Mouse (Mus musculus): ENCODE results near the gene Mapk7. TPM values are rescaled to one million over a fixed set of nuclear protein-coding genes. Genes with fewer than 3 reads are reported as not detected.

Mapk7 gene
- polyA plus RNA-seq, 1 experiment from 2014 or later = 93.4 TPM

DNA sequence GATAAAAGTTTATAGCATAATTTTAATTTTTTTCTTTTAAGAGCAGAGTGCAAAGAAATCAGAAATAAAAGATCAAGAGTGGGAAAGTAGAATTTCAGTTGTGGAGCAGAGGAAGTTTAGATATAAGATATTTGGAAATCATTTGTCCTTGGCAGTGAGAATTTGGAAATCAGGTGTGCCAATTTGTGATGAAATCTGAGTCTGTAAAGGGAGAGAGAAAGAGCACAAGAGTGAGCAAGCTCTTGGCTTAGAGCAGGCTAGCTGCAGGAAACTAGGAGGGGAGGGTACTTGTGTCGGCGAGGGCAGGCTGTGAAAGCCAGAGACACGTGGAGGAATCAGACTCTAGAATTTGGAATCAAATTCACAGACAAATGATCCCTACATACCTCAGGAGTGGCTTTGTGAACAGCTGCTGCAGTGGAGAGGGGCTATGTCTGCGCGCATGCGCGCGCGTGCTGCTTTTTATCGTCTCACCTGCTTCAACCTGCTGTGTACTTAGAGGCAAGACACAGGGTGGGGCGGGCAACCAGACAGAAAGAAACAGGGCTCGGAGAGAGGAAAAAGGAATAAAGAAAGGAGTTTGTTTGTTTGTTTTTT is 17.3 kb downstream of the Mapk7 start:
- peak overlapping the region; percentile 7; the same call in 1 of the 2 replicates for H3K4me3 ChIP-seq (replicated peaks)
- H3K9ac ChIP-seq = no peak overlapping the region
- no peaks in the 10 kb centered on the region for H3K36me3 ChIP-seq (replicated peaks)
- peaks cover 15% of the 10 kb centered on the region for H3K4me1 ChIP-seq
- WGBS = 53% methylated on average over 12 of the region's 12 CpGs
- no peaks in the 10 kb centered on the region for H3K9me3 ChIP-seq
- ATAC-seq (ENCODE audit: low FRiP score) = no peak
- H3K4me2 ChIP-seq = peak overlapping the region; percentile 43
- H3K27me3 ChIP-seq = peaks cover 9% of the 10 kb centered on the region; the same call in 1 of the 2 replicates
- H3K27ac ChIP-seq = no peak overlapping the region

DNA sequence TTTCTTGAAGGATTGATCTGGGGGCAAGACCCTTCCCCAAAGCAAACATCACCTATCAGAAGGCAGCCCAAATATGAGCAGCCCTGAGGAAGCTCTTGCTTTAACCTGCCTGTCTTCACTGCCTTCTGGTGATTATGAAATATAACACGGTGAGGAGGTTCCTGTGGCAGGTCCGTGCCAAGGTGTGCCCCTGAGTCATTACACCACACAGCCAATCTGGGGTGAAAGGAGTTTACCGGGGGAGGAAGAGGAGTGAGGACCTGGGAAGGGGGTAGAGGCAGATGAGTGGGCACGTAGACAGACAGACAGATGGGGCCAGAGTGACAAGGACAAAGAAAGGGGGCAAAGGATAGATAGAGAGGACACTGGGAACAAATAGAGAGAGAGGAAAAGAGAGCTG is 20.6 kb downstream of the Mapk7 start:
- Histone ChIP-seq H3K4me3 (replicated peaks) (no peak overlapping the region), H3K36me3 (replicated peaks) (no peaks in the 10 kb centered on the region), H3K9me3 (no peaks in the 10 kb centered on the region), H3K27me3 (0 out of 2 replicates have a peak, but pooled peaks cover 4% of the 10 kb centered on the region), H3K27ac (no peak overlapping the region), H3K9ac (no peak overlapping the region), H3K4me1 (peaks cover 15% of the 10 kb centered on the region), H3K4me2 (no peak overlapping the region)
- whole genome bisulfite sequencing = 82% methylated on average over 4 of the region's 4 CpGs
- ATAC-seq (ENCODE audit: low FRiP score) = no peak

DNA sequence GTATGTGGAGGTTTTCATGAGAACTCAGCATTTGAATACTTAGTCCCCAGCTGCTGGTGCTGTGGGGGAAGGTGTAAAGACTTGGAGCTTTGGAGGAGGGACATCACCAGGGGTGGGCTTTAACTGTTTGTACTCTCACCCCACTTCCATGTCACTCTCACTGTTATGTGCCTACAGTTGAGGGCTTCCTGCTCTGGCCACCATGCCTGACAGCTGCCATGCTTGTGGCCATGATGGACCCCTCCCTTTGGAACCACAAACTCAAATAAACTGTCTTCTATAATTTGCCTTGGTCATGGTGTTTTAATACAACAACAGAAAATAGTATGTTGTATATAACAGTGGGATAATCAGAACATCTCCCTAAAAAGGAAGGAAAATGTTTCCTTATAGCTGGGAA is 23.3 kb downstream of the Mapk7 start:
- Histone ChIP-seq H3K27me3 (no peaks in the 10 kb centered on the region), H3K9me3 (no peaks in the 10 kb centered on the region), H3K4me2 (no peak overlapping the region), H3K4me1 (no peaks in the 10 kb centered on the region), H3K27ac (no peak overlapping the region), H3K36me3 (replicated peaks) (no peaks in the 10 kb centered on the region), H3K4me3 (replicated peaks) (no peak overlapping the region), H3K9ac (no peak overlapping the region)
- no peak for ATAC-seq (ENCODE audit: low FRiP score)

- WGBS = 81% methylated on average over 7 of the region's 7 CpGs
- H3K9ac ChIP-seq = no peak overlapping the region
- H3K4me2 ChIP-seq = no peak overlapping the region
- H3K9me3 ChIP-seq = no peaks in the 10 kb centered on the region
- no peaks in the 10 kb centered on the region for H3K27me3 ChIP-seq
- no peaks in the 10 kb centered on the region for H3K36me3 ChIP-seq (replicated peaks)
- no peaks in the 10 kb centered on the region for H3K4me1 ChIP-seq
- no peak overlapping the region for H3K27ac ChIP-seq
- no peak overlapping the region for H3K4me3 ChIP-seq (replicated peaks)
- ATAC-seq (ENCODE audit: low FRiP score) = no peak
Observed at GRCm38 (mm10) chr11:61469317-61469917, 24.8 kb downstream of the Mapk7 start.

DNA sequence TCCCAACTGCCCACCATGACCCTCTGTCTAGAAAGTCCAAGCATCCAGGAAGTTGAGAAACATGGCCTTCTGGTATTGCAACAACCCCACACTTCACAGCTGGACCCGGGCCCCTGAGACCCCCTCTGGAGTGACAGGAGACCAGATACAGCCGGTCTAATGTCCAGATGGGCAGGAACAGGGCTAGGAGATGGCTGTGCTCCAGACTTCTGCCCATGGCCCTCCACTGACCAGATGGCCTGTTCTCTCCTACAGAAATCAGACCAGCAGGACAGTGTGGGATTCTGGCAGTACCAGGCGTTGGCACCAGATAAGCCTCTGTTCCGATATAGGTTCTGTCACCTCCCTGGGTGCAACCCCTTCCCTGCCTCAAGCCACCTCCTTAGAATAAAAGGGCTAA is 25.7 kb downstream of the Mapk7 start:
- no peak for ATAC-seq (ENCODE audit: low FRiP score)
- H3K9ac ChIP-seq = no peak overlapping the region

DNA sequence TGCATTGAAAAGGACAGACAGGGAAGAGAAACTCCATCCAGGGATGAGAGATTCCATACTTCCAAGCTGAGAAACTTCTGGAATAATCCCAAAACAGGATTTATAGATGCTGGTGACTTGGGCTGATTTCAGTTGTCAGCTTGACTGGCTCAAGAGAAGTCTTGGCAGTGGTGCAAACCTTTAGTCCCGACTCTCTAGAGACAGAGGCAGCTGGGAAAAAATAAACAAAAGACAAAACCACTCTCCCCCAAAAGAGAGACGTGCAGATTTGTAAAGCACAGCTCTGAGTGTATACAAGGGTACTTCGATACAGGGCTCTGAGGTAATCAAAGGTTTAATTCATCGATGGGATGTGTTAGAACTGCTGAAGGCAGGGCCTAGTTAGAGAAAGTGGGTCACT is 28.8 kb downstream of the Mapk7 start:
- Histone ChIP-seq H3K36me3 (replicated peaks) (no peaks in the 10 kb centered on the region), H3K27ac (no peak overlapping the region), H3K9ac (no peak overlapping the region), H3K9me3 (no peaks in the 10 kb centered on the region), H3K4me3 (replicated peaks) (no peak overlapping the region), H3K4me1 (no peaks in the 10 kb centered on the region), H3K4me2 (no peak overlapping the region), H3K27me3 (no peaks in the 10 kb centered on the region)
- ATAC-seq (ENCODE audit: low FRiP score) = no peak
- 63% methylated on average over 4 of the region's 4 CpGs for WGBS

More for the DNA sequence above, 25.7 kb downstream of the Mapk7 start:
- Histone ChIP-seq H3K9me3 (no peaks in the 10 kb centered on the region), H3K4me2 (no peak overlapping the region), H3K4me1 (no peaks in the 10 kb centered on the region), H3K27ac (no peak overlapping the region), H3K4me3 (replicated peaks) (no peak overlapping the region), H3K27me3 (no peaks in the 10 kb centered on the region), H3K36me3 (replicated peaks) (no peaks in the 10 kb centered on the region)
- 87% methylated on average over 4 of the region's 4 CpGs for WGBS

DNA sequence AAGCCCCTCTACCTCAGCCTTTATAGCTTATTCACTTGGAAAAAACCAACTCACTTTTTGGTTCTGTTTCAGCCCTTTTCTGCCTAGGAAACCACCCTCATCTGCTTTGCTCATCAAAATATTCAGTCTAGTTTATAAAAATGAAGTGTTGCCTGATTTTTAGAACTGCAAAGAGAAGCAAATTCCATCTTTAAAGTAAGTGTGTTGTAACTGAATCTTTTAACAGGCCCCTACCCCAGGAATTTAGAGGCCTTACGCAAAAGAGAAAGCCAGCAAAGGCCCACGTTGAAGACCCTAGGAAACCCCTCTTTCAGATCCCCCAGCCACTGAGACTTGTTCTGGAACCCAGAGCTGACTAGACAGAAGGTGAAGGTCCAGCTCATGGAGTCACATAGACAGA is 30.1 kb downstream of the Mapk7 start:
- no peaks in the 10 kb centered on the region for H3K27me3 ChIP-seq
- WGBS = 73% methylated on average over 2 of the region's 2 CpGs

DNA sequence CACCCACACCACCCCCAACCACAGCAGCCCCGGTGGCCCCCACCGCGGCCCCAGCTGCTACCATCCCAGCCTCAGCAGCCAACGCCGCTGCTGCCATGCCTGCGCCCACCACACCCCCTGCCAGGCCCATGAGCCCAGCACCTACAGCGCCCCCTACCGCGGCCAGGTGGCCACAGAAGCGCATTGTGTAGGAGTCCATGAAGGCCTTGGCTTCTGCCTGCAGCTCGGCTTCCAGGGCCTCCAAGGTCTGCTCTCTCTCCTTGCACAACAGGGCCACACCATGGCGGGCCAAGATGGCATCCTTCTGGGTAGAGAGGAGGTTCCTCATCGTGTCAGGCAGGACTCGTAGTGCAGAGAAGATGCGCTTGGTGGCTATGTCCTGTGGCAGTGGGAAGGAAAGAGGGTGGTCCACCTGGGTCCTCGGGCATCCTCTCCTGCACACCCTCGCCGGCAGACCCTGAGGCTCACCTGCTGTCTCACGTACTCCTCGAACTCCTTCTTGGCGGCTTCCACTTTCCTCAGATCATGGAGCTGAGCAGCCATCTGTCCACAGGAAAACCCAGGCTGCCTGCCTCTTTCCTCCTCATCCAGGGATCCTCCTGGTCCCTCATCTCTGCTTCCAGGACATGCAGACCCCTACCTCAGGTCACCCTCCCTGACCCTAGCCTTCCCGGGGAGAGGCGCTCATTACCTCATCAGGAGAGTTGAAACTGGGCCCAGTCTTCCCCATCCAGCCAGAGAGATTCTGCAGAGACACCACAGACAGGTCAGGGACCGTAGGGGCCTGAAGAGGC is 44.5 kb downstream of the Mapk7 start:
- Histone ChIP-seq H3K36me3 (replicated peaks) (no peaks in the 10 kb centered on the region), H3K4me2 (no peak overlapping the region), H3K9ac (no peak overlapping the region), H3K4me3 (replicated peaks) (no peak overlapping the region), H3K9me3 (no peaks in the 10 kb centered on the region), H3K4me1 (peaks cover 30% of the 10 kb centered on the region), H3K27me3 (peaks cover 19% of the 10 kb centered on the region; the same call in 1 of the 2 replicates), H3K27ac (no peak overlapping the region)
- no peak for ATAC-seq (ENCODE audit: low FRiP score)
- 79% methylated on average over 24 of the region's 24 CpGs for WGBS

More for the DNA sequence above, 30.1 kb downstream of the Mapk7 start:
- Histone ChIP-seq H3K36me3 (replicated peaks) (no peaks in the 10 kb centered on the region), H3K9me3 (no peaks in the 10 kb centered on the region), H3K4me3 (replicated peaks) (no peak overlapping the region), H3K4me1 (no peaks in the 10 kb centered on the region), H3K4me2 (no peak overlapping the region), H3K27ac (no peak overlapping the region), H3K9ac (no peak overlapping the region)
- no peak for ATAC-seq (ENCODE audit: low FRiP score)

DNA sequence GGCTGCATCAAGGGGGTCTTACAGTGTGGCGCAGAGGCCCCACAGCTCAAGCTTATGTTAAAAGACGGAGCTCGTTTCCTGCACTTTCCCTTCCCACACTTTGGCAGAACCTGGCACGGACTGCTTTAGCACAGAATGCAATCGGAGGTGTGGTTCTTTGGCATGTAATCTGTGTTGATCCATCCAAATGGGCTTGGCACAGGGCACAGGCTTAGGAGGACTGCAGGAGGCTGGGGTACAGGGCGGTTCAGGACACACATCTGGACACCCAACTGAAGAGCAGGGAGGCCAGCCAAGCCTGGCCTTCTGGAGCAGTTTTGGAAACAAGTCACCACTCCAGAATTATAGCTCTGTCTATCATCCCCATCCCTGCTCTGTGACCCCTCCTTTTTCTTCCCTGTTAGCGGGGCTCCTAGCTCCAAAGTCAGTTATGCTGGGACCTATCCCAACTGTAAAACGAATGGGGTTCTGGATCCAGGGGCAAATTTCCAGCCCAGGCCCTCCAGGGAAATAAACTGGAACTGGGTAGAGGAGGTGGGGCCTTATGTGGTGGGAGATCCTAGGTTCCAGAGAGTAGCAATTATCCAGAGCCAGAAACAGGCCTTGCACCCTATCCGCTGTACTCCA is 45.5 kb downstream of the Mapk7 start:
- 72% methylated on average over 9 of the region's 9 CpGs for WGBS
- Histone ChIP-seq H3K36me3 (replicated peaks) (no peaks in the 10 kb centered on the region), H3K27ac (peak overlapping the region; percentile 47; the same call in 1 of the 2 replicates), H3K4me1 (peaks cover 24% of the 10 kb centered on the region), H3K9ac (no peak overlapping the region), H3K27me3 (peaks cover 19% of the 10 kb centered on the region; the same call in 1 of the 2 replicates), H3K4me3 (replicated peaks) (no peak overlapping the region), H3K9me3 (no peaks in the 10 kb centered on the region), H3K4me2 (no peak overlapping the region)
- no peak for ATAC-seq (ENCODE audit: low FRiP score)

GRCm38 (mm10) chr11:61448041-61448440 is 46.2 kb downstream of the Mapk7 start:
- ATAC-seq (ENCODE audit: low FRiP score) = no peak
- H3K4me2 ChIP-seq = no peak overlapping the region
- H3K27me3 ChIP-seq = peaks cover 16% of the 10 kb centered on the region; the same call in 1 of the 2 replicates
- WGBS = 59% methylated on average over 5 of the region's 5 CpGs
- peaks cover 17% of the 10 kb centered on the region for H3K4me1 ChIP-seq
- H3K4me3 ChIP-seq (replicated peaks) = no peak overlapping the region
- no peaks in the 10 kb centered on the region for H3K36me3 ChIP-seq (replicated peaks)
- no peaks in the 10 kb centered on the region for H3K9me3 ChIP-seq
- H3K9ac ChIP-seq = no peak overlapping the region
- H3K27ac ChIP-seq = no peak overlapping the region

DNA sequence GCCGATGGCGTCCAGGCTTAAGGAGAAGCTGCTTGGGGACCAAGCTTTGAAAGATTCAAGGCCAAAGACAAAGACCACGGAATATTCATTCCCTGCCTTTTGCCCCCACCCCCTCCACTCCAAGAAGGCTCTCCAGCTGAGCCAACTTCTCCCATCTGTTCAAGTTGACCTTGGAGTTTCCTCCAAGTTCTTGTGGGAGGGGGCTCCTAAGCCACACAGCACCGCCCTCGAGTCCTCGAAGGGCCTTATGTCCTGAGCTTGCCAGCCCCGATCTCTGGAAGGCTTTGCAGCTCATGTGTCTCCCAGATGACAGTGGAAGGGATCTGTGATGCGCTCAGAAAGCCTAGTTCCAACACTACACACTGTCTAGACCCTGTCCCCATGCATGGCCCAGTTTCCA is 46.9 kb downstream of the Mapk7 start:
- H3K9ac ChIP-seq = no peak overlapping the region
- H3K4me3 ChIP-seq (replicated peaks) = no peak overlapping the region
- no peak for ATAC-seq (ENCODE audit: low FRiP score)
- H3K9me3 ChIP-seq = no peaks in the 10 kb centered on the region
- no peak overlapping the region for H3K27ac ChIP-seq
- no peaks in the 10 kb centered on the region for H3K36me3 ChIP-seq (replicated peaks)
- no peak overlapping the region for H3K4me2 ChIP-seq
- WGBS = 91% methylated on average over 8 of the region's 8 CpGs
- peaks cover 14% of the 10 kb centered on the region for H3K4me1 ChIP-seq
- H3K27me3 ChIP-seq = peaks cover 9% of the 10 kb centered on the region; the same call in 1 of the 2 replicates

DNA sequence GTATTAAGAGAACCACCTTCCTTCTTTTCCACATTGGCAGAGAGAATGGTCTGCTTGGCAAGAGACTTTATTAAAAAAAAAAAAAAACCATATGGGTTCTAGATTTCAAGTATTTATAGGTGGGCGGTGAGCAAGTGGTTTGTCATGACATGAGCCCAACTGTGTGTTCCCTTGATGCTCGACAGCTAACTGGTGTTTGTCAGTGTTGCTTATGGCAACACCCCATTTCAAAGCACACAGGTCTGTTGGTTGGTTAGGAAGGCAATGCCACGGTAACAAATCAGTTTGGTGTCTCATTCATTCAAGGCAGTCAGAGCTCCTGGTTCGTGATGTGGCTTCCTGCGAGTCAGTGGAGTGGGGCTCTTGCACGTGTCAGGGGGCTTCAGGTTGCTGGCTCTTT is 50.4 kb downstream of the Mapk7 start:
- Histone ChIP-seq H3K27me3 (no peaks in the 10 kb centered on the region; the same call in 1 of the 2 replicates), H3K36me3 (replicated peaks) (no peaks in the 10 kb centered on the region), H3K9ac (no peak overlapping the region), H3K4me1 (peaks cover 9% of the 10 kb centered on the region), H3K27ac (no peak overlapping the region), H3K4me3 (replicated peaks) (no peak overlapping the region), H3K4me2 (no peak overlapping the region), H3K9me3 (no peaks in the 10 kb centered on the region)
- WGBS = 93% methylated on average over 6 of the region's 6 CpGs
- ATAC-seq (ENCODE audit: low FRiP score) = no peak
